Mouse (Mus musculus) fat pad, adult 2 months (tissue): ENCODE data around the gene Amelx.

Experiments
- DNase-seq: peaks from one replicate; pipeline ENCODE4 v3.0.0-alpha.2; 2011; ENCODE audit warnings: low read depth, low spot score; ENCODE audit errors: extremely low read depth

The Amelx gene

DNA sequence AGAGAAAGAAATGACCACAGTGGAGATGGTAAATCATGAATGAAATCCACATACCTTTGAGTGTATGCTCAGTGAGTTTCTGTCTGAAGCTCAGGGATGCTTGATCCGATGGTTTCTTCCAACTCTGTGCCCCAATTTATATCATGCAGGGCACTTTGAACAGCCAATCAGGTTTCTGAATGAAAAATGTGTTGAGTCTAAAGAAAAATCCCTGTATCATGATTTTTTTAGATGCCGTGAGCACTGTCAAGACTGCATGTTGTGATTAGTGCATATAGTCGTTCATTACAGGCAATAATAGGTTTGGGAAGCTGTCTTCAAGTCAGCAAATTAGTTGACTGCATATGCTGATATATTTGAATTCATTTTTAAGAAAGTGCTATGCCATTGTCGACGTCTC is at the start of gene Amelx:
Amelx (minus strand) TSS at position 101 of the 400 bp plus-strand sequence.
- DNase-seq = no peak

DNA sequence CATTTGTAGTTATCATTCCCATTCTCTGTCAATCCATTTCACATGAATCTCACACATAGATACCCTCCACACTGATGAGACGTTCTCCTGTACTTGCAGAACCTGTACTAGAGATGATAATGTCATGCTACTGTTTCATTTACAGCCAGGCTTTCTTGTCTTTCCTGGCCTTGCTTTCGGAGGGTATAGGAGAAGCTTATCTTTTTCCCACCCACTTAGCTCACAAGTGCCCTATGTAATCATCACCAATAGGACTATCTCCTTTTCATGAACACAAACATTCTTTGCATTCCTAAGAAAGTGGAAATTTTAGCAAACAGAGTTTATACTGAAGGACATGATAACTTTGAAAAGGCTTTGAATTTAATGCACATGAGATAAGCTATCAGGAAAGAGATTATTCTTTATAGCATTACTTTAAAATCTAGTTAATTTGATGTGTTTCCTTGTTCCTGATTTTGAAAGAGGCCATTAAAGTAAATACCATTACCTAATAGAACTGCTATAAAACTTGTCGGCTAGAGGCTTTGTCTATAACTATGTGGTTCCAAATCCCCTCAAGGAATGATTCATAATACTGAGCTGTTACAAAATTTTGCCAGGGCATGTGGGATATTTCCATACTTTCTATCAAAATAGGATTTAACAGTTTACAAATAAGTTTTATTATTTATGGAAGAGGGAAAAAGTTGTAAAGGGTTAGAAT is 35.5 kb upstream of the Amelx start:
- no peak for DNase-seq

- DNase-seq = no peak
These were observed 33.1 kb upstream of the Amelx start for GRCm38 (mm10) chrX:169220064-169220463.

GRCm38 (mm10) chrX:169210019-169210418 is 23.0 kb upstream of the Amelx start:
- no peak for DNase-seq

GRCm38 (mm10) chrX:169178634-169179033 is 8.4 kb downstream of the Amelx start:
- no peak for DNase-seq

DNA sequence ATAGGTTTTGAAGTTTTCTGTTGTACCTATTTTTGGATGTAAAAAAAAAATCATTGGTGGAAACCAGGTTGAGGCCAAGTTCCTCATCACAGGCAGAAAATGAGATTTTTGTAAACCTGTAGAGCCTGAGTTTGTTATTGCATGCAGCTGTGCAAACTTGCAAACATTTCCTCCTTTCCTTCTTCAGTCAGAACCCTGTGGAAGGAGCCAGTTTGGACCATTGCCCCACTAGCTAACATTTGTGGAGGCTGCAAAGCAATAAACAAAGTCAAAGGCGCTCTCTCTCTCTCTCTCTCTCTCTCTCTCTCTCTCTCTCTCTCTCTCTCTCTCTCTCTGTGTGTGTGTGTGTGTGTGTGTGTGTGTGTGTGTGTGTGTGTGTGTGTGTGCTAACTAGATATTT is 13.2 kb downstream of the Amelx start:
- no peak for DNase-seq

DNA sequence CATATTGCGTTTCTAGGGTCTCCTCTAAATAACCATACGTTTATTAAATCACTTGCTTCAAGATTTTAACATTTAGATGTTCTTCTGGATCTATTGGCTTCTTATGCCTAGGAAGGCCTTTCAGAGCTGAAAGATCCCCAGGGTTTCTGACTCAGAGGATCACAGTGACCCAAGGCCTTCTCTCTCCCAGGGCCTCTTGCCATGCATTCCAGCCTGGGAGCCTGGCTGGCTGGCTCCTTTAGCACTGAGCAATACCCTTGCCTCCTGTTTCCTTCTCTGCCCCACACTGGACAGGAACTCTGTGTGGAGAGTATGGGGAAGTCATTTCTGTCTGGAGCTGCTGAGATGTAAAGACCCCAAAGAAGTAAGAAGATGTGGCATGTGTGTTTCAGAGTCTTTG is 16.0 kb downstream of the Amelx start:
- DNase-seq = no peak

DNA sequence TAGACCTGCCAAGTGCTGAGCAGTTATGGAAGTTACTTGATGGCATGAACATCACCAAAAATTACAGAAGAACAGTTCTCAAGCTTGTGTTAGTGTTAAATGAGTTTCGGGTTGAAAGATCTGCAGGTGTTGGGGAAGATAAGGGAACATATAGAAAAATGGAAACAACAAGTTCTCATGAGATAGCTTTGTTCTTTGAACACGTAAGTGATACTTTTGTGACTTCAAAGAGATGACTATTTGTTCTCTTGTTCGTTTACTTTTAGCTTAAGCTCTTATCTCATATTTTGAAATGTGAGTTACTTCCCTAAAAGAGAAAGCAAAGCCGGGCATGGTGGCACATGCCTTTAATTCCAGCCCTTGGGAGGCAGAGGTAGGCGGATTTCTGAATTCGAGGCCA is 28.6 kb downstream of the Amelx start:
- DNase-seq = no peak

- DNase-seq = no peak
These were observed 33.2 kb downstream of the Amelx start for GRCm38 (mm10) chrX:169153805-169154204.

GRCm38 (mm10) chrX:169140467-169140866 is 46.5 kb downstream of the Amelx start:
- DNase-seq = no peak

- no peak for DNase-seq
These were observed 47.2 kb downstream of the Amelx start for GRCm38 (mm10) chrX:169139758-169140157.
